Mouse (Mus musculus): ENCODE results near the gene Cidec.

Gene Cidec

DNA sequence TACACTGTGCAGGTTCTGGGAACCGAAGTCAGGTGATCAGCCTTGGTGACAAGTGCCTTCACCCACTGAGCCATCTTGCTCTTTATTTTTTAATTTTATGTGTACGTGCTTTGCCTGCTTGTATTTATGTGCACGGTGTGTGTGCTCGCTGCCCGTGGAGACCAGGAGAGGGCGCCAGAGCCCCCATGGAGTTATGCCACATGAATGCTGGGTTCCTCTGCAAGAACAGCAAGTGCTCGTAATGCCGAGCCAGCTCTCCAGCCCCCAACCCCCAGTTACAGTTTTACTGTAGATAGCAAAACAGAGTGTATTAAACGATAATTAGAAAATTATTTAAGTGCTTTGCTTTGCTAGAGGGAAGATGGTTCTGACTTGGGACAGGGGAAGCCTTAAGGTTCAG lies 28.9 kb downstream of the Cidec start:
- DNase-seq (ENCODE audit: low read depth) = peak; percentile 33

GRCm38 (mm10) chr6:113405483-113405882 lies 30.1 kb downstream of the Cidec start:
- no peak for DNase-seq (ENCODE audit: low read depth)

DNA sequence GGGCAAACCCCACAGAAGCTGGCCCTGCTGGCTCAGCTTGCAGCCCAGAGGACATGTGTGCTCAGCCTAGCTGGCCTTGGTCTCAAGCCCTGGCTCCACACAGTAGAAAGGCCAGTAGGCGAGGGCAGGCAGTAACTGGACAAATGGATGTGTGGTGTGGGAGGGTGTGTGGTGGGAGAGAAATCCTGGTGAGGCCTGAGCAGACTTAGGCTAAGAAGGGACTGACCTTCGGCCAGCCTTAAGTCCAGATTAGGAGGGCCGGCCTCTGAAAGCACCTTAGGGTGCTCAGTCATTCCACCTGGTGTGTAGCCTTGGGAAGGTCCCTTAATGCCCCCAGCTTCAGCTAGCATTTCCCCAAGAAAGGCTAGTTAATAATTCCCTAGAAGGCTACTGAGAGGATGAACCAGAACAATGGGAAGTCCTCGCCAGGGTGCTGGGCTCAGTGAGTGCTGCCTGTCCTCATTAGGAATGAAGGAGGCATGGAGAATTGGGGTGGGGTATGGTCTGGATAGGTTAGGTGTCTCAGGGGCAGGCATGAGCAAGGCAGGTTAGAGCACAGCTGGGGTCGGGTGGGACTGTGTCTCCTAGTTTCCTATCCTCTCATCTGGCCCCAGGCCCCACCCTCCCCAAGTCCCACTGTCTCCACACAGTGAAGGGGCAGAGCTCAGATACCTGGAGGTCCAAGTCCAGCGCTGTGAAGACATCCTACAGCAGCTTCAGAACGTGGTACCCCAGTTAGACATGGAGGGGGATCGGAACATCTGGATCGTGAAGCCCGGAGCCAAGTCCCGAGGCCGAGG lies 30.7 kb downstream of the Cidec start:
- no peak for DNase-seq (ENCODE audit: low read depth)

DNA sequence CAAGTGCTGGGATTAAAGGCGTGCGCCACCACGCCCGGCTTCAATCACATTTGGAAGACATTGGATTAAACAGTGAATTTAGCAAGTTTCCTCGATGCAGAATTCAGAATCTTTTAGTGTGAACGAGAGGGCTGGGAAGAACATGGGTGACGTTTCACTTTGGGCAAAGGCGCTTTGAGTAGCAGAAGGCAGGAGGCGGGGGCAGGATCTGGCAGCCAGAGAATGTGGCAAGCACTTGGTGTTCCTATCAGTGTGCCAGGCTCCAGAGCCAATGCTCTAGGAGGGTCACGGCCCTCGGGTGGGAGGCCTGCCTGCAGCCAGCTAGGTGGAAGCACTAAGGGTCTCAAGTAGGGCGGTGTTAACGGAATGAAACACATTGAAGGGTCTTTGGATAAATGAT lies 33.5 kb downstream of the Cidec start:
- DNase-seq (ENCODE audit: low read depth) = no peak

DNA sequence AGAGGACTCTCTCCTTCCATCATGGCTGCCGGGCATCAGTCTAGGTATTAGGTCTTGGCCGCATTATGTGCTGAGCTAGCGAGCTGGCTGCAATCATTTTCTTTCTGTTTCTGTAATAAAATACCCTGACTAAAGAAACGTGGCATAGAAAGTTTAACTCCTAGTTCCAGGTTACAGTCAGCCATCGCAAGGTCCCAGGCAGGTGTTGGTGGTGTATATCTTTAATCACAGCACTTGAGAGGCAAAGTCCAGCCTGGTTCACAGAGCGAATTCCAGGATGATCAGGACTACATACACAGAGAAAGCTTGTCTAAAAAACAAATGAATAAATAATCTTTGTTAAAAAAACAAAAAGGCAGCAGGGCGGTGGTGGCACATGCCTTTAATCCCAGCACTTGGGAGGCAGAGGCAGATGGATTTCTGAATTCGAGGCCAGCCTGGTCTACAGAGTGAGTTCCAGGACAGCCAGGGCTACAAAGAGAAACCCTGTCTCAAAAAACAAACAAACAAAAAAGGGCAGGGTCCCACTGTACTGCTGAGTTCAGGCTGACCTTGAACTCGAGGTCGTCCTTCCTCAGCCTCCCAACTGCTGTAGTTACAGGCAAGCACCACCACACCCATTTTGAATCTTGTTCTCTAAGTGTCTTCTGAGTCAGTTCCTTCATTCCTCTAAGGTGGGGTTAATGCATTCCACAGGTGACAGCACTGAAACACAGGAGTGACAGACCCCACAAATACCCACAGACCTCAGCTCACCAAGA lies 39.1 kb downstream of the Cidec start:
- DNase-seq (ENCODE audit: low read depth) = no peak

DNA sequence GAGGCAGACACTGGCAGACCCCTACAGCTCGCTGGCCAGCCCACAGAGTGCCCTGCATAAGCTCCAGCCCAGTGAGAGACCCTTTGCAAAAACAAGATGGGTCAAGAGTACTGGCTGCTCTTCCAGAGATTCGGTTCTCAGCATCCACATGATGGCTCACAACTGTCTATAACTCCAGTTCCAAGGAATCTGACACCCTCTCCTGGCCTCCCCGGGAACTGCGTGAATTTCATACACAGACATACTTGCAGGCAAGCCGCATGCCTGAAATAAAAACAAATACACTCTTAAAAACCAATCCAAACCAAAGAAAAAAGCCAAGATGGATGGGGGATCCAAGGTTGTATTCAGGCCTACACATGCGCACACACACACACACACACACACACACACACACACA lies 40.1 kb downstream of the Cidec start:
- no peak for DNase-seq (ENCODE audit: low read depth)

DNA sequence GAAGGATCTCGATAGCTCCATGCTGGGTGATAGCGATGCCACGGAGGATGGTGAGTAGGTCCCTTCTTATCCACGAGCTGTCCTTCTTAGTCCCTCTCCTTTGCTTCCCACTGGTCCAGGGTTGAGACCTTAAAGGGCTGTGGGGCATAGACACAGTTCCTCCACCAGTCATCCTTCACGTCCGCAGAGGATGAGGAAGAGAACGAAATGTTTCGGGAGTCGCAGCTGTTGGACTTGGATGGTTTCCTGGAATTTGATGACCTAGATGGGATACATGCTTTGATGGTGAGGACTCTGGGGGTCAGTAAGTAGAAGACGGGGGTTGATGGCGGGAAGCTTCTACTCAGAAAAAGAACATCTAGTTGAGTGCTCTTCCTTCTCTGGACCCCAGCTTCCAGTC lies 40.7 kb downstream of the Cidec start:
- no peak for DNase-seq (ENCODE audit: low read depth)

GRCm38 (mm10) chr6:113393951-113394350 lies 41.6 kb downstream of the Cidec start:
- no peak for DNase-seq (ENCODE audit: low read depth)

DNA sequence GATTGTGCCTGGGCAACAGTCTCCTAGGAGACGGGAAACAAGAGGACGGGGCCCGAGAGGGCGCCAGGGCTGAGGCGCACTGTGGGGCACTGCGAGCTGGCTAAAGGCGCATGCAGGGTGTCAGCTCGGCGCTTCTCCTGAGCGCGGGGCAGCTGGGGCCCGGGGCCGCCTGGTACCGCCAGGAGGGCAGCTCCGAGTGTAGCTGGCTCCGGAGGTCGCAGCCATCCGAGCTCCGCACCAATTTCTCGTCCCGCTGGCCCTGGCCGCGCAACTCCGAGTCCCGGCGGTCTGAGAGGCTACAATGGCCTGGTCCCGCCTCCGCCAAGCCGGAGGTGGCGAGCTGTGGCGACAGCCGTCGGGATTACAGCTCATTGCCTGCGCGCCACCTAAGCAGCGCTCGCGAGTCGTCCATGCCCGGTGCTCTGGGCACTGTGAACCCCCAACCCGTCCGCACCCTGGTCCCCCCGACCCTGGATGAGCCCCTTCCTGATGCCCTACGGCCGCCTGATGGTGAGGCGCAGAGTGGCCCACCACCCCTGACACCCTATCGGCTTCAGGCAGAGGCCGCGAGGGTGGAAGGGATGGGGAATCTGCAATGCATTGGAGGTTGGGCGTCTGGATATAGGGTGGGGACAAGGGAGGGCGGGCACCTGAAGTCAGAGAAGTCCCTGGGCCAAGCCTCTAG lies 43.0 kb downstream of the Cidec start:
- no peak for DNase-seq (ENCODE audit: low read depth)

- no peak for DNase-seq (ENCODE audit: low read depth)
Measured at GRCm38 (mm10) chr6:113392015-113392386, 43.6 kb downstream of the Cidec start.

DNA sequence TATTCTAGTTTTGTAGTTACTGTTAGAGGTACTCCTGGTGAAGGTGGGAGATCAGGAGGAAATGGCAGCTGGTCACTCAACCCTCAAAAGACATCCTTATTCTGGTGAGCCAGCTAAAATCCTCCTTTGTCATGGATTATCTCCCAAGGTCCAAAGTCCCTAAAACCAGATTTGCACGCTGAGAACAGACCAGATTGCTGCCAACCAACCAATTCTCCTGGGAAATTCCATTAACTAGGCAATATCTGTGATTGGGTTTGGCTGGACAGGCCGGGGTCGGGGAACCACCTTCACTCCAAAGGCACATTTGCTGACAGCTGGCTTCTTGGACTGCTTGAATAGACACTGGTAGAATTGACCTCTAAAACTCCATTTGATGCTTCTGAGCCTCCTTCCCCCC lies 44.8 kb downstream of the Cidec start:
- no peak for DNase-seq (ENCODE audit: low read depth)

DNA sequence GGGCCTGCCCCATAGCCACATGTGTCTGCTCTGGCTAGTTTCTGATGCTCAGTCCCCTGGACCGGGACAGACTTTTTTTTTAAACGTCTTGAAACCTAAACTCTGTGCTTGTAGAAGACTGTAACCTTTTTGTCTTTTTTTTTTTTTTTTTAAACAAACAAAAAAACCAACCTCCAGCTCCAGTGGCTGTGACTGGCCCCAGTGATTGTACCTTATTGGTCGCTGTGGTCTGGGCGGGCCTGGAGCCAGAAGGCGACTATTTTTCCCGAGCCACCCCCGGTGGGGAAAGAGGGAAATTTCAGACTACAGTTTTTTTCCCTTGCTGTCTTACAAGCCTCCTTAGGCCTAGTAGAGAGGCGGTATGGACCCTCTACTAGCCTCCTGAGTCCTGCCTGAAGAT lies 46.6 kb downstream of the Cidec start, which contains the start of gene Ttll3:
Gene Ttll3, plus strand, starts transcription at position 301 of the 400 bp plus-strand sequence.
- no peak for DNase-seq (ENCODE audit: low read depth)

DNA sequence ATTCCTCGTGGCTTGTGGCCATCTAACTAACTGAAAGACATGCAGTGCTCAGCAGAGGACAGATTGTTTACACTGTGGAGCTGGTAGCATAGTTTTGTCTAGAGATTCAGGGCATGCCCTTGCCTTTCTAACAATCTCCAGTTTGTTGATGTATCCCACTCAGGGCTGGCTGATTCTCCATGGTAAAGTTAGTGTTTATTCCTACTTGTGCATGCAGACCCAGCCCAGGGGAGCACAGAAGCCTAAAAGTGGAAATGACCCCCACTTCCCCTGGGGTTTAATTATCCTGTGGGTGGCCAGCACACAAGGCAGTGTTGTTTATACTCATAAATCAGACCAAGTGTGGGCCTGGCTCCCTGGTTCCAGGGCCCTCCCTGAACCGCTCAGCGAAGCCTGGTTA lies 49.5 kb downstream of the Cidec start:
- no peak for DNase-seq (ENCODE audit: low read depth)

- no peak for DNase-seq (ENCODE audit: low read depth)
Measured at GRCm38 (mm10) chr6:113385160-113385714, 50.3 kb downstream of the Cidec start.

GRCm38 (mm10) chr6:113384351-113384927 lies 51.1 kb downstream of the Cidec start:
- DNase-seq (ENCODE audit: low read depth) = no peak

- DNase-seq (ENCODE audit: low read depth) = peak; percentile 38
Measured at GRCm38 (mm10) chr6:113380480-113380879, 55.1 kb downstream of the Cidec start.

DNA sequence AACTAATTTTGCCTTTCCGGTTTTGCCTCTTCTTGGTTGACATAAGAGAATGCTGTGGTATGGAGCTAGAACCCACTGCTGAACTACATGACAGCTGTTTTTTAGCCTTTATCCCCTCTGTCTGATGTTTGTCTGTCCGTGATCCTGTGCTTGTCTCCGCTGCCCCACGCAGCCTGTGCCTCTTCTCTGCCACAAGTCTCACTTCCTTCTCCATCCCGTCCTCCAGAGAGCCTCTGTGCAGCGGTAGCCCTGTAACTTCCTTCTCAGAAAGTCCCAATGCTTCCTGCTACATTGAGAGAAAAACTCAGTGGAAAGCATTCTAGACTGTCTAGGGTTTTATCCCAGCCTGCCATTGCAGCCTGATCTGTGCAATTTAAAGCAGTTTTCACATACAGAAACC lies 56.3 kb downstream of the Cidec start:
- peak; percentile 45 for DNase-seq (ENCODE audit: low read depth)

GRCm38 (mm10) chr6:113377496-113378385 lies 57.8 kb downstream of the Cidec start, which contains the start of the genes Tada3 and Arpc4:
TSS of gene Tada3 (minus strand) at chr6:113377883.
TSS of gene Arpc4 (plus strand) at chr6:113378115.
- peak; percentile 97 for DNase-seq (ENCODE audit: low read depth)

DNA sequence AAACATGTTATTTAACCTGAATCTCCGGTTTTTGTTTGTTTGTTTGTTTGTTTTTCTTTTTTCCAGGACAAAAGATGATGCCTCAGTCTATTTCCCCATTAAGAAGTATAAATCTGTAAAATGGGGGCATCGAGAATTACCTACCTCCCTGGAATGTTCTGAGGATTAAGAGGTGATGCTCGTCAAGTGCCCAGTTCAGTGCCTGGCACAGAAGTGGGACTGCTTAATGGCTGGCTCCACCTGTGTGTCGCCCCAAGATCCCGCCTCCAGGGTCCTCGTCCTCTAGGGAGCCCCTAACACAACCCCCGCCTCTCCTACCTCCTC lies 58.4 kb downstream of the Cidec start:
- DNase-seq (ENCODE audit: low read depth) = no peak
